Mouse (Mus musculus): Measurements from ENCODE around the gene Ppid.
"Not testable (repeated sequence)": the region's sequence is repeated elsewhere in the genome, so short reads cannot be mapped to it uniquely, and the experiment has no call there.

Gene Ppid

DNA sequence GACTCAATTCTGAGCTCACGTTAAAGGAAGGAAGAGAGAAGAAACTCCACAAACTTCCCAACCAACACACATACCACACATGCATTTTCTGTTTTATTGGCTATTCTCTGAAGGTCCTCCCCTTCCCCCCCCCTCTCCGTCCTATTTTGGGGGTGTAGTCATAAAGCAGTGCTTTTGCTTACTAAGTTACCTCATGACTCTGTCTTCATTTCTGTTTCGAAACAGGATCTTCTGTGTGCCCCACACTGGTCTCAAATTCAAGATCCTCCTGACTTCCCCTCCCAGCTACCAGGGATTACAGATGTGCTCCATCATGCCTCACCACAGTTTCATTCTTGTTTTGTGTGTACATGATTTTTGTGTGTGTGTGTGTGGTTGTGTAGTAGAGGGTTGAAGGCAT is 18.7 kb upstream of the Ppid start:
- no peak for DNase-seq (ENCODE audit: low read depth in 2 of 2, low spot score in 2 of 2)

DNA sequence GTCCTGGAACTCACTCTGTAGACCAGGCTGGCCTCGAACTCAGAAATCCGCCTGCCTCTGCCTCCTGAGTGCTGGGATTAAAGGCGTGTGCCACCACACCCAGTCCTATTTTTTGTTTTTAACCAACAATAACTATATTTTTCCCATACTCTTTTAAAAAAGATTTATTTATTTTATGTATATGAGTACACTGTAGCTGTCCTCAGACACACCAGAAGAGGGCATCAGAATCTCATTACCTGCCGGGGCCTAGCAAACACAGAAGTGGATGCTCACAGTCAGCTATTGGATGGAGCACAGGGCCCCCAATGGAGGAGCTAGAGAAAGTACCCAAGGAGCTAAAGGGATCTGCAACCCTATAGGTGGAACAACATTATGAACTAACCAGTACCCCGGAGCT is 17.8 kb upstream of the Ppid start:
- DNase-seq (ENCODE audit: low read depth in 2 of 2, low spot score in 2 of 2), result not testable (repeated sequence)

DNA sequence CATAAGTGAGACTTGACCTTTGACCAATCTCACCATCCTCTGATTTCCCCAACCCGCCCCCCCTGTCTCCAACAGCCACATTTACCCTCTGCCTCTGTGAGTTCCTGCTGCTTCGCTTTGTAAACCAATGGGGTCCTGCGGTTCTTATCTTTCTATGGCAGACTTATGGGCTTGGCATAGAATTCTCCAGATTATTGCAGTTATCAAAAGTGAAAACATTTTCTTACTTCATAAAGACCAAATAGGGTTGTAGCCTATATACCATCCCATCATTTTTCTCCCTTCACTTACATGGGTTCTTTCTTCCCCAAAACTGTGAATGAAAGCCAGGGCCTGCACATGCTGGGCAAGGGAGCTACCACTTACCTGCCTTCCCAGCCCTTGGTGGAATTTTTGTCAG is 16.8 kb upstream of the Ppid start:
- no peak for DNase-seq (ENCODE audit: low read depth in 2 of 2, low spot score in 2 of 2)

DNA sequence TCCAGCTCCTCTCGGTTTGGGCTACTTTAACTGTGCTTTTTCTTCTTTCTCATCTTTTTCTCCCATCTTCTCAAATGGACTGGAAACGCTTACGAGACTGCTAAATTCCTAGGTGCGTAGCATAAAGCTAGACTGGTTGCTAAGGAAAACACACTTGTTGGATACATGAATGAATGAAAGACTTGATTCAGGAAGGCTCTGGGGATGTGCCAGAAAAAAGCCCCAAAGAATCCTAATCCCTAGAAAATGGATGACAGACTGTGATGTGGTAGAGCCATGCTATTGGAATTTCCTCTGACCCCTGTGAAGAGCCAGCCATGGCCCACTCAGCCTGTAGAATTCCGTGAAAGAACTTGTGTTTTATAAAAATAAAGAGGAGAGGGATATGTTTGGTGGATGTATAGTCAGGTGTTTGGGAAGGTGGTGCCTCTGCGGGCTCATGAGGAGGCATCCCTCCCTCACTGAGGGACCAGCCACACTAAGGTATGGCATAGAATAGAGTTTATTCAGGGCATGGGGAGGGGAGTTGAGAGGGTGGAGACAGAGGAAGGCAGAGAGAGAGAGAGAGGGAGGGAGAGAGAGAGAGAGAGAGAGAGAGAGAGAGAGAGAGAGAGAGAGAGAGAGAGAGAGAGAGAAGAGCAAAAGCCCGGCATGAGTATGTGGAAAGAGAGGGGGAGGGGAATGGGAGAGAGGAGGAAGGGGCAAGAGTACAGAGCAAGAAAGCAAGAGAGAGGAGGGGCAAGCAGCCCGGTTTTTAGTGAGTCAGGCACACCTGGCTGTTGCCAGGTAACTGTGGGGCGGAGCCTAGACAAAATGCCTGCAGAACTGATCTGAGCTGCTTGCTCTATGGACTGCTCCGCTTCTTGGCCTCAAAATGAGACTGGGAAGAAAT is 15.3 kb upstream of the Ppid start:
- no peak for DNase-seq (ENCODE audit: low read depth in 2 of 2, low spot score in 2 of 2)

DNA sequence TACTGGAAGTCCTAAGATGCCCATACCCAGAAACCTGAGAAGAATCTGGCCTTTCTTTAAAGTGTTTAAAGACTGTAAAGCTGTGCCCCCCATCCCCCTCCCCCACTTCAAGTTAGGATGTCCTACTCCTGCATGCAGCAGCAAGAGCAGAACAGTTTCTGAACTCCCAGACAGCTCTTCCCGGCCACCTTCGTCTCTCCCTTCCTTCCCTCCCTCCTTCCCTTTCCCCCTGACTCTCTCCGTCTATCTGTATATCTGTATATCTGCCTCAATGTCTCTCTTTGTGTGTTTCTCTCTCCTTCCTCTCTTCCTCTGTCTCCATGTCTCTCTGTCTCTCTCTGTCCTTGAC is 14.7 kb upstream of the Ppid start:
- no peak for DNase-seq (ENCODE audit: low read depth in 2 of 2, low spot score in 2 of 2)

DNA sequence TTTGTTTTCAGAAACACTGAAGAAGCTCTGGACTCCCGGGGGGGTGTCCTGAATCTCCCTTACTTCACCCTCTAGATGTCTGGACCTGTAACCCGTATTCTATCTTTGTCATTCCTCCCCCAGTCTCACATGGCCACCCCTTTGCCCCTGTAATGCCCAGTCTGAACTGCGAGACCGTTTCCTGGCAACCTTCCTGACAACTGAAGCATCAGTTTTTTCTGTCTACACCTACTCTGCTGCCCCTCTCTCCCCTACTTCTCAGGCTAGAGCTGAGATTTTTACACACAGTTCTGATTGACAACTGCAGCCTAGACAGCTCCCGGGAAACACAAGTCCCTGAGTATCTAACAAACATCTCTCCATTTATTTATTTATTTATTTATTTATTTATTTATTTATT is 14.3 kb upstream of the Ppid start:
- DNase-seq (ENCODE audit: low read depth in 2 of 2, low spot score in 2 of 2), result no peak

DNA sequence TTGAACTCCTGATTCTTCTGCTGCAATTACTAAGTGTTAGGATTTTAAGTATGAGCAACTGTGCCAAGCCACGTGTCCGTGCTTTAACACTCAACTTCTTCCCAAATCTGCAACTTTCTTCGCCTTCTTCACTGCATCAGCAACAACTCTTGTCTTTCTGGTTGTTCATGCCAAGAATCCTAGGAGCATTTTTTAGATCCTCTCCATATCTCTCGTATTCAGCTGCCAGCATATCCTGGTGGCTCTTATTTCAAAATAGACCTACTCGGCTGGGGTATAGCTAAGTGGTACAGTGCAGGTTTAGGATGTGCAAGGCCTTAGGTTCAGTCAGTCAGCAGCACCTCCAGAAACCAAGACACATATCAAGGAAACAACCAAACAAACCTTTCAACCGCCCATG is 13.5 kb upstream of the Ppid start:
- no peak for DNase-seq (ENCODE audit: low read depth in 2 of 2, low spot score in 2 of 2)

DNA sequence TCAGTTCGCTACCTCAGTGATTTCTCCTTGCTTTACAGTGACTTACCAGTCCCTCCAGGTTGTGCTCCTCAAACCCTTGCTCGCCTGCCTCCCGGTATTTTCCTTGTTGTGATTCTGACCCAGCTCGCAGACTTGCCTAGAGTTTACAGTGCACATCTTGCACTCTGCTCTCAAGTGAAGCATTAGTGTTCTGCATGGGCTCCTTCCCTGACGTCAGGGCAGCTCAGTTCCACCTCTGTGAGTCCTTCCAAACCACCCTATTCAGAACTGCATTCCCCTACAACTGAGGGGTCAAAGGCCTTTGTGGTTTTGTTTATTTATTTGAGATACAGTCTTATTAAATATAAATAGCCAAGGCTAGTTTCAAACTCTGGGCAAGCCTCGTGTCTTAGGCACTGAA is 13.0 kb upstream of the Ppid start:
- DNase-seq (ENCODE audit: low read depth in 2 of 2, low spot score in 2 of 2), result no peak

DNA sequence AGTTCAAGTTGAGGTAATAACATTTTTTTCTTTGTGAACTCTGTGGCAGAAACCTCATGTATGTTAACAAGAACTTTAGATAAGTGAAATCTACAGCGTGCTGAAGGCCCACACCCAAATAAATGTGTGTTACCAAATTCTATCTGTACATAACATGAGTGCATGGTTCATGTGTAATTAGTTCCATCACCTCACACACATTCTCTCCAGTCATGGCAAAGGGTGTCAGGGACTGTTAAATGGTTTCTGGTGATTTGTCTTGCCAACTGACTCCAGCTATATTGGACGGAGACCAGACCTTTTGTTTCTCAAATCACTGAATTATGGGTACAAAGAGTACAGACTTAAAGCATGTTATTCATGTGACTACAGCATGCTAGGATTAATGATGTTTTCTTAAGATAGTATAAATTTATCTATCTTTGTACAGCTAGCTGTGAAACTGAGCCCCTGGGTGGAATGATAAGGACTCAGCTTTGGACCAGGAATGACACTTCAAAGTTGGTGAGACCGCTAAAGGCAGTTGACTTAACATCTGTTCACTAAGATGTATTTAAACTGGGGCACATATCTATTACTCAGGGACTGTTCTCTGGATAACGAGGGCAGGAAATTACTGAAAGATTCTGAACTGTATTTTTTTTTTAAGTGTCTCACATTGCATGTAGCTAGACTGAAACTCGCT is 11.1 kb upstream of the Ppid start:
- no peak for DNase-seq (ENCODE audit: low read depth in 2 of 2, low spot score in 2 of 2)

DNA sequence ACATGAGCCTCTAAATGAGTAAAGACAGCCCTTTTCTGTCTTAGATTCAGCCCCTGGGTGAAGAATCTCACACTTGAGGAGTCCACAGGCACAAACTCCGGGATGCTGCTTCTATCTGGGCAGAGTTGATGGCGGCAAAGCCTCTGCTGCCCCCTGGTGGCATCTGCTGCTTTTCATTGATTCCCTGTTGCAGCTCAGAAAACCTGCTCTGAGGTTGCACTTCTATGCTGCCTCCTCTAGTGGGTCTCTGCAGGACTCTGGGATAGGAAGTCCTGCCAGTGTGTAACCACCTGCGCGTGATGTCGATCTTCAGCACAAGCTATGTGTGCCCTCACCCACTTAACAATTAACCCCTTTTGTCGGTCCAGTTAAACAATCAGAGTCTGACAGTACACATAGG is 4.3 kb upstream of the Ppid start:
- DNase-seq (ENCODE audit: low read depth in 2 of 2, low spot score in 2 of 2), result peak; percentile 84 to 88

DNA sequence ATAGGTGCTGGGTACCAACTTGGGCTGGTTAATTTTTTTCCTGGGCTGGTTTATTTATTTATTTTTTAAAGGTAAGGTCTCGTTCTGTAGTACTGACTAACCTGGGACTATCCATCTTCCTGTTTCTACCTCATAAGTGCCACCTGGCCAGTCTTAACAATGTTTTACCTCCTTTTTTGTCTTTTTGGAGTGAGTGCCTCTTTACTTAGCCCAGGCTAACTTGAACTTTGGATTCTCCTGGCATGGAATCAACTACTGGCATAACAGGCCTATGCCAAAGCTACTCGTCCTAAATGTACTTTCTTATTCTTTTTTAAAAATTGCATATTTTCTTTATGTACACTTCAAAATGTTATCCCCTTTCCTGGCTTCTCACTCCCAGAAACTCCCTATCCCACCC is 1.5 kb upstream of the Ppid start:
- no peak for DNase-seq (ENCODE audit: low read depth in 2 of 2, low spot score in 2 of 2)

DNA sequence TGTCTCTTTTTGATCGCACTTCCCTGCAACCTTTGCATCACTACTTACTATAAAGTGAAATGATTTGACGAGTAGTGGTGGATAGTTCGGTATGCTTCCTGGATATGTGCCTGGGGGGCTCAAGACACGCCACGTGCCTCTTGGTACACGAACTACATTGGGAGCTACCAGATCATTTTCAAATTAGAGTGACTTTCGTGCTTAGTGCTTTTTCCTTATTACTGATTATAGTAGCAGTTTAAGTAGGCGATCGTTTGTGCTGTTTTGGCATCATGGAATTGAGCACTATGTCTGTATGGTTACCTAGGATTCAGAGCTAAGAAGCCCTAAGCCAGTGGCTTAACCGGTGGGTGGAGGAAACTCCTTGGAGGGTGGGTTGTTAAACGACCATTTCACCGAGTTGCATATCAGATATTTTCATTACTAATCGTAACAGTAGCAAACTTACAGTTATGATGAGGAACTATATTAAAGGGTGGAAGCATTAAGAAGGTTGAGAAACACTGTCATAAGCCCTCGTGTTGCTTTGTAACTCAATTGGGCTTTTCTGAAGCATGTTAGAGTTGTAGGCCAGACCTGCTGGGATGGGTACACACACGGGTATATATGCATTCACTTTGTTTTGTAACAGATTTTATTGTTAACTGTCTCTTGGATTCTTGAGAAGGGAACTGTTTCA is 790 bp downstream of the Ppid start:
- DNase-seq (ENCODE audit: low read depth in 2 of 2, low spot score in 2 of 2), result peak in 1 of 2 experiments; percentile 4

DNA sequence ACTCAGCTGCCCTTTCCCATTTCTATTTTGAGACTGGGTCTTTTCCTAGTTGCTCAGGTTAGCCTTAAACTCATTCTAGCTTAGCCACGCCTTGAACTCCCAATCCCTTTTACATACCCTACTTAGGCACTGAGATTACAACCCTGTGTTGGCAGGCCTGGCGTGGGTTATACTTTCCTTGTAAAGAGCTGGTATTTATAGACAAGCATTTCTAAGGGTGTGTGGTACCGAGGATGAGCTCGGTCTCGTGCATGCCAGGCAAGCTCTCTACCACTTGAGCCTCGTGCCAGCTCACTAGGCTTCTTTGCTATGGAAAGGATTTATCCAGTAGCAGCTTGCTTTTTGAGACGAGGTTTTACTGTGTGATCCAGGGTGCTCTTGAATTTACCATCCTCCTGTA is 4.3 kb downstream of the Ppid start:
- DNase-seq (ENCODE audit: low read depth in 2 of 2, low spot score in 2 of 2), result no peak

DNA sequence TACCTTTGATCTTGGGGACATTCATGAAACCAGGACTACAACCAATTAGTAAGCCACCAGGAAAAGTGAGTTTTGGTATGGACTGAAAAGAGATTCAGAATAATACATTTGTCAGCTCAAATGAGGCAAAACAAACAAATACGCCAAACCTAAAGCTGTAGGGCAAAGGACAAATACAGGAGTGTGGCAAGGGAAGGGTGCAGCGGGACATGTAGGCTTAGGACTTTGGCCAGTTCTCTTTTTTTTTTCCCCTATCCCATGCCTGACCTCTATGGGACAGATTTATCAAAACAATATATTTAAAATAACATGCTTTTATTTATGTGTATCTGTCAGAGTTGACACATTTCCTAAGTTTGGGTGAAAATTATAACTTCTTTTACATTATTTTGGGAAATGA is 18.7 kb downstream of the Ppid start:
- no peak for DNase-seq (ENCODE audit: low read depth in 2 of 2, low spot score in 2 of 2)

DNA sequence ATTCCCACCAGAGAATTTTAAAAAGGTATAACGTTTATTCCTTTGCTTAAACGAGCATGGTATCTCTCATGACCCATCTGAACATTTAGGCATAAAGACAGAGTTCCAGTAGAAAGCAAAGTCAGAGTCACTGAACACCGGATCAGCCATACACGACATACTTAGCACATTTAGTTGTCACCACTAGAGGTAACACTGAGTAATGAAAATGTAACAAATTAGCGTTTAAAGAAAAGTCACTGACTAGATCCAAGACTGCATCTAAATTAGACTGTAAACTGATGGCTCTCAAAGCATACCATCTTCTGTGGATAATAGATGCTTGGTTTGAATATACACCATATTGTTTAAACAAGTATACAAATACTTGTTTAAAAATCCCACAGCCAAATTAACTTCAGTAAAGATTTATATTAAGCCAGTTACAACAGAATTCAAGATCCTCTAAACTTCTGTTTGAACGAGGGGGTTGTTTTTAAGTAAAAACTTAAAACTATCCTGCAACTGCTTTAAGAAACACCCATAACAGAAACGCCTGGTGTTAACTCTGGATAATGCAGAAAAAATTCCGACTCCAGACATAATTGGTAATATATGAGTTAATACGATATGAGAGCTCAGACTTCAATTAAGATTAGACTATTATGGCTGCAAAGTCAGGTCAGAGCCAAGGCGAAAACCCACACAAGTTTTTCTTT is 36.5 kb downstream of the Ppid start:
- no peak for DNase-seq (ENCODE audit: low read depth in 2 of 2, low spot score in 2 of 2)

DNA sequence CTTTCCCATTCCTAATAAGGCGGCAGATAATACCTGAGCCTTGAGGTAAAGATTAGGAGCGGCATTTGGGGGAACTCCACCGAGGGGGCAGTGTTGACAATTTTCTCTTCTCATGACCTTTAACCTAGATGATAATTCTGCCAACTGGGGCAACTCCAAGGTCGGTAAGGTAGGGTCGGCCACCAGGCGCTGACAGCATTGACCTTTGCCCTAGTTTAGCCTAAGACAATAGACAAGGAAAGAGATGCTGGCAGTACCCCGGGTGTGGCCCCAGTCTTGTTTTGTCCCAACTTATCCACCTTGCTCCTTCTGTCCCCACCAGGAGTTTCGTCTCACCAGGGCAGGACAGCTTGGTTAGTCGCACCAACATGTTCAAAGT is 37.0 kb downstream of the Ppid start:
- no peak for DNase-seq (ENCODE audit: low read depth in 2 of 2, low spot score in 2 of 2)

DNA sequence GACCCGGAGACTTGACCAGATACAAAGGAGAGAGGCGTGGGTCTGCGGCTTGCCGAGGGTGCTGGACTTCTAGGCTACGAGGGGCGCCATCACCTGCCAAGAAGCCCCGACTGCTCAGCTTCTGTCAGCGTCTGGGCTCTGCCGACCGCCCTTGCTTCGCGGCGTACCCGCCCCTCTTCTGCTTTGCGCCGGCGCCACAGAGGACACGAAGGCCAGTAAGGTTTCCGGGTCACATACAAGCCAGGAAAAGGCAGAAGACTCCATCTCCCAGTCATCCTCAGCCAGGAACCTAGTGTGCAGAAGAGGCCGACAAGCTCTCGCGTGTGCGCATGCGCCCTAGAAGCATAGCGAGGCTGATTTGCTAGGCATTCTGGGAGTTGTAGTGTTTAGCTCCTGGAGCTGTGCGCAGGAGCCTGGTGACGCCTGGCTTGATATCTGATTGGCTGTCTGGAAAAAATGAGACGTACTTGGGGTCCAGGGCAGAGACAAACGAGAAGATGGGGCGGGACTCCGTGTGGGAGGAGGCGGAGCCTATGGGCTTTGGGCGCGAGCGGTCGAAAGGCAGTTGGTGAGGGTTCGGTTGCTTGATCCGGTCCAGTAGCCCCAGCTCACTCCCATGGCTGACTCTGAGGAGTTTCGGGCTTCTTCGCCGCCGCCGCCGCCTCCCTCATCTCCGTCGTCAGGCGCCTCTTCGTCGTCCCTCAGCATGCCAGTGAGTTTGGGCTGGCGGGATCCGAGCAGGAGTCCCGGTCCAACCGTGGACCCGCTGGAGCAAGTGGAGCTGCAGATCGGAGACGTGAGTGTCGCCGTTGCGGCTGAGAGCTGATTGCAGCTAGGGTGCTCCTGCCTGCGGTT is 37.6 kb downstream of the Ppid start, which contains the start of gene 4930579G24Rik:
TSS of gene 4930579G24Rik (plus strand) at position 519 of the 855 bp plus-strand sequence.
- DNase-seq (ENCODE audit: low read depth in 2 of 2, low spot score in 2 of 2), result peak; percentile 91 to 94

DNA sequence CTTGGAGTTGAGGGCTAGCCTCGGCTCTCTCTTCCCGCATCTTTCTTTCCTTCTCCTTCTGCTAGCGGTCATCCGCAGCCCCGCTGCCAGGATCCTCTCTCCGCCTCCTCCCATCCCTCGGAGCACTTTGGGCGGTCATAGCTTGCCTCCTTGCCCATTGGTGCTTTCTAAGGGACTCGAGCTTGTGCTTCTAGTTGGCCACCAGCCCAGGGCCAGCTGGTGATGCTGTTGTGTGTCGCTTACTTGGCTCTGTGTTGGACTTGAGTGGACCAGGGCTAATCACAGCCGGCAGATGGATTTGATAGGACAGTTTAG is 38.2 kb downstream of the Ppid start, which contains the start of gene Etfdh:
TSS of gene Etfdh (minus strand) at position 85 of the 315 bp plus-strand sequence.
- no peak for DNase-seq (ENCODE audit: low read depth in 2 of 2, low spot score in 2 of 2)

DNA sequence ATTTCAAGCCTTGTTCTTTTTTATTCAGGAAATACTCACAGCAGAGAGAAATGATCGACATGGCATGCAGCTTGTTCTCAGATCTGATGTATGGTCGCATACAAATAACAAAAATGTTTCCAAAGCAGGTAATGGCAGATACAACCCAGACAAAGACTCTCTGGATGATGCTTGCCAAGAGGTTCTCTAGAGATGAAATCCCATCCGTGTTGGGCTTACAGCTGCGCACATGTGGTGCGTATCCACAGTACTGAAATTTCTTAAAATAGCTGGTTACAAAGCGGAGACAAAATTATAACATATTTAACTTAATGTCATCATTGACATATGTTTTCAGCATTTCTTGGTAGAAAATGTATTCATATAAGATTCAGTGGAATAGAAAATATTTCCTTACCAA is 61.0 kb downstream of the Ppid start:
- DNase-seq (ENCODE audit: low read depth in 2 of 2, low spot score in 2 of 2), result no peak

Data from CD8-positive naive resting alpha-beta T cell, adult 2 months (primary cell).